Mouse (Mus musculus) cortical plate, adult 2 months (tissue): ENCODE data around the gene Kif6. TPM values are rescaled to one million over a fixed set of nuclear protein-coding genes. Genes with fewer than 3 reads are reported as not detected.

ENCODE experiments used
- H3K27ac ChIP-seq: fragments of 200-500 bp; 2 replicates; pipeline ENCODE4 v1.5.1; 2012; ENCODE audit warnings: low read length, control low read depth, inconsistent platforms; ENCODE audit not compliant: insufficient read depth
- H3K4me1 ChIP-seq: fragments of 200-500 bp; 2 replicates; pipeline ENCODE4 v1.6.1; 2011; ENCODE audit warnings: low read length; ENCODE audit not compliant: control insufficient read depth, insufficient read depth
- H3K4me3 ChIP-seq: fragments of 200-500 bp; 2 replicates; pipeline ENCODE4 v1.5.1; 2011; ENCODE audit warnings: mild to moderate bottlenecking, low read length, control low read depth; ENCODE audit not compliant: insufficient read depth
- CTCF ChIP-seq: fragments of 200-500 bp; IDR thresholded peaks from 2 replicates; pipeline ENCODE4 v1.5.1; 2011; ENCODE audit warnings: mild to moderate bottlenecking, control low read depth, low read length; ENCODE audit not compliant: insufficient read depth; ENCODE audit errors: extremely low read depth
- POLR2A ChIP-seq: fragments of 200-500 bp; IDR thresholded peaks from 2 replicates; pipeline ENCODE4 v1.6.1; 2011; ENCODE audit warnings: mild to moderate bottlenecking, low read length, control low read depth; ENCODE audit not compliant: insufficient read depth; ENCODE audit errors: extremely low read depth
- polyA plus RNA-seq: library from polyadenylated mRNA; depleted of rRNA; stranded (reverse); fragments of >200 nt; gene quantifications from 2 replicates; pipeline ENCODE4 v1.2.3, GENCODE M21; 2012

Kif6 gene
- polyA plus RNA-seq, 1 experiment: 1.9 TPM

DNA sequence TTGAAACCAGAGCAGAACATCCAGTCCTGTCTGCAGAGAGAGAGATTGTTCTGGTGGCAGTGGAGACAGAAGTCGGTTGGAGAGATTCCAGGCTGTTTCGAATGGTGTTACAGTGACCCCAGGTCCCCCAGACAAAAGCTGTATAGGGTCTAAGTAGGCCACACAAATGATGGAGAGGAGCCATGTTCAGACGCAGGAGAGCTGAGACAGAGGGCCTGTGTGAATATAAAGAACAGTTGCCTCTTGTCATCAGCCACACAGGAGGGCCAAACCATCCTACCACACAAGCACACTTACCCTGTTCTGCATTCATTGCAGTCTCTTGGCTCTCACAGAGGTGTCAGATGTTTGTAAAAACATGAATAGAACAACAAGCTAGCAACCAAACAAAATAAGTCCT is 37.4 kb downstream of the Kif6 start:
- TF ChIP-seq POLR2A (no peak), CTCF (no peak)
- Histone ChIP-seq H3K4me3 (no peak overlapping the region), H3K4me1 (no peaks in the 10 kb centered on the region), H3K27ac (no peak overlapping the region)

DNA sequence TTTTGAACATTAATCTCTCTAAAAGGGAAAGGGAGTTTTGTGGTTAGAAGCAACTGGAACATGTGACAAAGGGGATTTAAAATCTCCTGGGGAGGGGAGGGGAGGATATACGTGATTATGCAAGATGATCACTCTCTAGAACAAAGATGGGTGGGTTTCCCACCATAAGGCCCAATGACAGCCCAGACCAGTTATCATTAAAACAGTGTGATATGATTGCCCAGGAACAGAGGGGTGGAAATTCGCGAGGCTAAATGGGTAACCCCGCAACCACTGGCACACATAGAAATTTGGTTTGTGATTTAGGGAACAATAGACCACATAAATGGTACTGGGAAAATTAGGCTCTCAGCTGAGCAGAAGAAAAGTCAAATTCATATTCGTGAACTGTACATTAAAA is 37.9 kb downstream of the Kif6 start:
- Histone ChIP-seq H3K4me3 (no peak overlapping the region), H3K27ac (no peak overlapping the region), H3K4me1 (no peaks in the 10 kb centered on the region)
- TF ChIP-seq POLR2A (no peak), CTCF (no peak)

DNA sequence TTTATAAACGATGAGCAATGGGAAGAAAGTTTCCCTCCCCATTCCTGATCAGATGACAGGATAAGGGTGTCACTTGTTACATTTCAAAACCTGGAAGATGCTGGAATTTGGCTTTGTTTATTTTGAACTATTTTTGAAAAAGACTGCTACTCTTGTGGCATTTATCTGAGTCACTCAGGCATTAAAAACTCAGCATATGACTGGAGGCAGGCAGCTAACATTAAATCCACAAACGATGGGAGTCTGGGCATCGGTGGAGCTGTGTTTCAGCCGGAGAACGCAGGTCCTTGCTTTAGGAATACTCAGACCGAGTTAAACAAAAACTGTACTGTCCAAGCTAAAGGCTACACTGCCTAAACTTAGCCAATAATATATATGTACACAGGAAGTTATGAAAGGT is 46.7 kb downstream of the Kif6 start:
- Histone ChIP-seq H3K27ac (no peak overlapping the region), H3K4me1 (no peaks in the 10 kb centered on the region), H3K4me3 (no peak overlapping the region)
- TF ChIP-seq POLR2A: no peak
- TF ChIP-seq CTCF: no peak

DNA sequence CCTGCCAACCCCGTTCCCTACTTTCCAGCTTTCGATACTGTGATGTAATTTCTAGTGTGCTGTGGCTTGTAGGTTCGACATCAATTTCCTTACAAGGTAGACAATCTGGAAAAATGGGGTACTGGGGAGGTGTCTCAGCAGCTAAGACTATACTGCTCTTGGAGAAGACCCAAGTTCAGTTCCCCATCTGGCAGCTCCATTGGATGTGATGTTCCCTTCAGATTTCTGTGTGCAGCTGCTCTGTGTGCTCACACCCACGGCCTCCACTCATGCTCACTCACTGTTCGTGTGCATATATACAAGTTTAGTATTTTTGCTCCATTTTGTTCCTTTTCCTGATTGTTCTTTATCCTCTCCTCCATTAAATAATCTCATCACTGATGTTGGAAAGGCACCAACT is 51.8 kb downstream of the Kif6 start:
- Histone ChIP-seq H3K4me3 (no peak overlapping the region), H3K27ac (no peak overlapping the region), H3K4me1 (no peaks in the 10 kb centered on the region)
- TF ChIP-seq CTCF (no peak), POLR2A (no peak)

DNA sequence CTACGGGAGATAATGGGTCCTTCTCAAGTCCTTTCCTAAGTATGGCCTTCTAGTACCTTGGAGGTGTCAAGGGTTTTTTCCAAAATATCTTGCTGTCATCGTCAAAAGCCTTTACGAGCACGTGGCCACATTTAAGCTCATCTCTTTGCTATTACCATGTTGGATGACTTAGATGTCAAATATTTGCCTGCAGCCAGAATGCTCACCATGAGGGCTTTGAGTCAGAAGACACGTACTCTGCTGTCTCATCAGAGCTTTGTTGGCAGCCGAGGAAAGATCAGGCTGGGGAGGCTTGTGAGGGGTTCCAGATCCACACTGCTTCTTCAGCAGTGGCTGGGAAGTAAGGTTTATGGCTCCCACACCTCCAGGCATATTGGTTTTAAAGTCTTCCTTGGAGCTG is 53.4 kb downstream of the Kif6 start:
- TF ChIP-seq CTCF (no peak), POLR2A (no peak)
- Histone ChIP-seq H3K4me1 (no peaks in the 10 kb centered on the region), H3K27ac (no peak overlapping the region), H3K4me3 (no peak overlapping the region)

DNA sequence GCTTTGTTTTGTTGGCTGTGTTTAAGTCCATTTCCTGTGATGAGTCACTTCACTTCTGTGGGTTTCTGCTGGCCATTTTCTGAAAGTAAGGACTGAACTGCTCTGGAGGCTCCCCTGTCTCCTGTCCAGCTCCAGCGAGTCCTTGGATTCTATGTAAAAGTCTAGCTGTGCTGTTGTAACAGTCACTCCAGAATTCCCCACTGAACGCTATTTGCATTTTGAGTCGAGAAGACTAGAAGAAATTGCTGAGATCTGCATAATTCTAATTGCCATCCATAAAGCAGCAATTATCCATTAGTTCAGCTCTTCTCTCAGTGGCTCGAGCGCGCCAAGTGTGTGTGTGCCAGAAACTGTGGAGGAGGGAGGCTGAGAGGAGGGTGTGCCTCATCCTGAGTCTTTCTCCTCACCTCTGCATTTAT is 57.0 kb downstream of the Kif6 start:
- no peak for TF ChIP-seq CTCF
- TF ChIP-seq POLR2A: no peak
- Histone ChIP-seq H3K4me3 (no peak overlapping the region), H3K4me1 (no peaks in the 10 kb centered on the region), H3K27ac (no peak overlapping the region)

DNA sequence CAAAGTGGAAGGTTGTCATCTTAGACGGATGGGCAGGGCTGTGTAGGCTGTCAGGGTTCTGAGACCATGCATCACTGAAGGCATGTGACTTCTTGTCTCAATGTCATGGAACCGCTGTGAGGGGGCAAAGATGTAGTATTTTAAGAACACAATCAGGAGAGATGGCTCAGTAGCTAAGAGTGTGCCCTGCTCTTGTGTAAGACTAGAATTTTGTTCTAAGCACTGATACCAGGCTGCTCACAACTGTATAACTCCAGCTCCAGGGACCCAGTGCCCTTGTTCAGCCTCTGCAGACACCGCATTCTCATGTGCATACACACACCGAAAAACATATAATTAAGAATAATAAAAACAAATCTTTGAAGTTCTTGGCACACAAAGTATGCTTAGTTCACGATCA is 57.5 kb downstream of the Kif6 start:
- TF ChIP-seq POLR2A (no peak), CTCF (no peak)
- H3K27ac ChIP-seq: no peak overlapping the region
- no peaks in the 10 kb centered on the region for H3K4me1 ChIP-seq
- no peak overlapping the region for H3K4me3 ChIP-seq

DNA sequence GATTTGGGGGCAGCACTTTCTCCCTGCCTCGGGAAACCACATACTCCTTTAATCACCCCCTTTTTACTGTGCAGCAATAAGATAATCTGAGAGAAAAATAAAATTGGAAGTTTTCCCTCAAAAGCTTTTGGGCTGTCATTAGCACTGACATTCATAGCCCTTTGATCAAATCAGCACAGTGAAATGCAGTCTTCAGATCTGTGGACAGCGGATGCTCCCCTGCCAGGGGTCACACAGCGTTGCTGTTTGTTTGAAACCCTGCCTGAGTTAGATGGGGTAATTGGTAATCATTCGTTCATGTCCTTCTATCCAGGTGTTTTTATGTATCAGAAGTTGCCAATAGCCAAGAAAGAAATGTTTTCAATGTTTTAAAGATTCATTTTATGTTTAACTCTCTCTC is 60.7 kb downstream of the Kif6 start:
- H3K27ac ChIP-seq: no peak overlapping the region
- no peak overlapping the region for H3K4me3 ChIP-seq
- TF ChIP-seq POLR2A (no peak), CTCF (no peak)
- H3K4me1 ChIP-seq: no peaks in the 10 kb centered on the region

DNA sequence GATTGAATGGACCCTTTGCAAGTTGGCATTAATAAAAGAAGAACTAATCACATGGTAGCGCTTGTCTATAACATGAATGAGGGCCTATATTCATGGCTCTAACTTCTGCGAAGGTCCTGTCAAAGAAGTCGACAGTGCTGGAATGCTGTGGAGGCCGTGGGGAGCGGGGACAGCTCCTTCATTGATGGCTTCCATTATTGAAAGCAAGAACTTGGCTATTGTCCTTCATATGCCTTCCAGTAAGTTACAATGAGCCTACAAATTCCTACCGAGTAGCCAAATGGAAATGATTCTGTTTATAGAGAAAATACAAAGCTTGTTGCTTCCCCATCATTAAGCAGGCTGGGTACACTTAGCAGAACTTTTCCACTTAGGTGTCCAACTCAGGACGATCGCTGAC is 66.5 kb downstream of the Kif6 start:
- H3K27ac ChIP-seq: no peak overlapping the region
- TF ChIP-seq CTCF (no peak), POLR2A (no peak)
- H3K4me1 ChIP-seq: no peaks in the 10 kb centered on the region
- no peak overlapping the region for H3K4me3 ChIP-seq

DNA sequence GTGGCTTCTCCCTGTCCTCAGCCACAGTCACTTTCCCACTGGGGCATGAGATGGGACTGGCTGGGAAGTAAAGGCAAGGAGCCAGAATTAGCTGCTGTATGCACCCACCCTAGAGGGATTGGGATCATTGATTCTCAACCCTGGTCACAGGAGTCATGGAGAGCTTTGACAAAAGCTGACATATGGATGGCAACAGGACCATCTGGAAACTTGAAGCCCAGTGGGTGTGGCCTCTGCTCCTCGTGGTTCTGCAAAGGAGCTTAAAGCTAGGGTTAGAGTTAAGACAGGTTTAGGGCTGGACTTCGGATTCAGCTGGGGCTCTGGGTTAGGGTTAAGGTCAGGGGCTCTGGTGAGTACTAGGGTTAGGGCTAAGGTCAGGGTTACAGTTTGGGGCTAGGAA is 69.2 kb downstream of the Kif6 start:
- H3K4me3 ChIP-seq: no peak overlapping the region
- H3K4me1 ChIP-seq: no peaks in the 10 kb centered on the region
- TF ChIP-seq POLR2A (no peak), CTCF (no peak)
- H3K27ac ChIP-seq: no peak overlapping the region
